Mouse (Mus musculus) ES-Bruce4 (cell line): ENCODE results near the gene Gfra1. TPM values are rescaled to one million over a fixed set of nuclear protein-coding genes. Genes with fewer than 3 reads are reported as not detected.

ENCODE experiments used
- H3K27ac ChIP-seq: 2 replicates; pipeline ENCODE4 v1.5.1; 2012; ENCODE audit warnings: low read length, inconsistent platforms; ENCODE audit not compliant: insufficient read depth
- H3K27me3 ChIP-seq: 2 replicates; pipeline ENCODE4 v1.6.1; 2012; ENCODE audit warnings: mild to moderate bottlenecking, low read length, inconsistent platforms; ENCODE audit not compliant: control insufficient read depth, poor library complexity, insufficient read depth, severe bottlenecking
- H3K36me3 ChIP-seq: 2 replicates; pipeline ENCODE4 v1.6.1; 2012; ENCODE audit warnings: inconsistent platforms, mild to moderate bottlenecking, low read length, moderate library complexity; ENCODE audit not compliant: control insufficient read depth, poor library complexity, insufficient read depth, severe bottlenecking
- H3K4me1 ChIP-seq: one replicate; pipeline ENCODE4 v1.8.1; 2011; ENCODE audit warnings: low read length; ENCODE audit not compliant: control insufficient read depth, insufficient read depth
- H3K4me3 ChIP-seq: 2 replicates; pipeline ENCODE4 v1.5.1; 2011; ENCODE audit warnings: low read depth, mild to moderate bottlenecking, low read length
- H3K9ac ChIP-seq: 2 replicates; pipeline ENCODE4 v1.6.1; 2012; ENCODE audit warnings: low read depth, mild to moderate bottlenecking, inconsistent platforms; ENCODE audit not compliant: poor library complexity, severe bottlenecking
- H3K9me3 ChIP-seq: replicated peaks from 2 replicates; pipeline ENCODE4 v1.6.1; 2012; ENCODE audit warnings: mild to moderate bottlenecking, low read length, inconsistent platforms; ENCODE audit not compliant: control insufficient read depth, poor library complexity, insufficient read depth, severe bottlenecking
- CTCF ChIP-seq: IDR thresholded peaks from one replicate; pipeline ENCODE4 v1.8.1; 2011; ENCODE audit warnings: low read depth, low read length
- EP300 ChIP-seq: IDR thresholded peaks from 2 replicates; pipeline ENCODE4 v1.6.1; 2011; ENCODE audit warnings: low read depth, low read length; ENCODE audit not compliant: insufficient read depth
- POLR2A ChIP-seq: IDR thresholded peaks from one replicate; pipeline ENCODE4 v1.8.1; 2011; ENCODE audit warnings: low read length; ENCODE audit not compliant: insufficient read depth
- polyA plus RNA-seq: library from polyadenylated mRNA; stranded (reverse); fragments of >200 nt; gene quantifications from 2 replicates; pipeline ENCODE4 v1.2.4, GENCODE M21; 2011; ENCODE audit warnings: low read depth; ENCODE audit not compliant: missing spikeins, insufficient read depth, insufficient read length

Gfra1 gene
- polyA plus RNA-seq, 1 experiment = 0.58 TPM

GRCm38 (mm10) chr19:58364688-58365087, 91.0 kb downstream of the Gfra1 start:
- H3K9me3 ChIP-seq = no peaks in the 10 kb centered on the region
- H3K9ac ChIP-seq = no peak overlapping the region
- H3K27me3 ChIP-seq = no peaks in the 10 kb centered on the region
- H3K4me1 ChIP-seq = no peaks in the 10 kb centered on the region
- TF ChIP-seq POLR2A = no peak
- no peak for TF ChIP-seq EP300
- TF ChIP-seq CTCF = no peak
- no peak overlapping the region for H3K4me3 ChIP-seq
- no peaks in the 10 kb centered on the region for H3K36me3 ChIP-seq
- H3K27ac ChIP-seq = no peak overlapping the region

- H3K27me3 ChIP-seq = no peaks in the 10 kb centered on the region
- no peak overlapping the region for H3K27ac ChIP-seq
- H3K4me1 ChIP-seq = no peaks in the 10 kb centered on the region
- no peaks in the 10 kb centered on the region for H3K9me3 ChIP-seq
- H3K9ac ChIP-seq = no peak overlapping the region
- H3K4me3 ChIP-seq = no peak overlapping the region
- H3K36me3 ChIP-seq = no peaks in the 10 kb centered on the region
- no peak for TF ChIP-seq EP300
- no peak for TF ChIP-seq POLR2A
- TF ChIP-seq CTCF = no peak
Measured at GRCm38 (mm10) chr19:58360982-58361381, 94.7 kb downstream of the Gfra1 start.

- no peaks in the 10 kb centered on the region for H3K27me3 ChIP-seq
- H3K4me3 ChIP-seq = no peak overlapping the region
- no peaks in the 10 kb centered on the region for H3K4me1 ChIP-seq
- TF ChIP-seq CTCF = no peak
- no peak for TF ChIP-seq POLR2A
- no peak for TF ChIP-seq EP300
- no peak overlapping the region for H3K27ac ChIP-seq
- no peak overlapping the region for H3K9ac ChIP-seq
- H3K36me3 ChIP-seq = no peaks in the 10 kb centered on the region
- H3K9me3 ChIP-seq = no peaks in the 10 kb centered on the region
Measured at GRCm38 (mm10) chr19:58358063-58358462, 97.6 kb downstream of the Gfra1 start.

- H3K27me3 ChIP-seq = no peaks in the 10 kb centered on the region
- no peak overlapping the region for H3K9ac ChIP-seq
- H3K9me3 ChIP-seq = no peaks in the 10 kb centered on the region
- no peak for TF ChIP-seq CTCF
- H3K36me3 ChIP-seq = no peaks in the 10 kb centered on the region
- no peaks in the 10 kb centered on the region for H3K4me1 ChIP-seq
- H3K27ac ChIP-seq = no peak overlapping the region
- H3K4me3 ChIP-seq = no peak overlapping the region
Measured at GRCm38 (mm10) chr19:58353953-58354352, 101.8 kb downstream of the Gfra1 start.

- H3K9me3 ChIP-seq = no peaks in the 10 kb centered on the region
- no peaks in the 10 kb centered on the region for H3K36me3 ChIP-seq
- H3K9ac ChIP-seq = no peak overlapping the region
- no peaks in the 10 kb centered on the region for H3K4me1 ChIP-seq
- no peak overlapping the region for H3K4me3 ChIP-seq
- no peak overlapping the region for H3K27ac ChIP-seq
- TF ChIP-seq CTCF = no peak
- no peaks in the 10 kb centered on the region for H3K27me3 ChIP-seq
Measured at GRCm38 (mm10) chr19:58353260-58353870, 102.3 kb downstream of the Gfra1 start.

- Histone ChIP-seq H3K4me3 (no peak overlapping the region), H3K9me3 (no peaks in the 10 kb centered on the region), H3K27ac (no peak overlapping the region), H3K4me1 (no peaks in the 10 kb centered on the region), H3K9ac (no peak overlapping the region), H3K27me3 (no peaks in the 10 kb centered on the region), H3K36me3 (no peaks in the 10 kb centered on the region)
- no peak for TF ChIP-seq EP300
- TF ChIP-seq POLR2A = no peak
- no peak for TF ChIP-seq CTCF
Measured at GRCm38 (mm10) chr19:58349890-58350408, 105.8 kb downstream of the Gfra1 start.
